Mouse (Mus musculus) lung, embryonic 16.5 days (tissue): ENCODE measurements around the gene Eps8l1. TPM values are rescaled to one million over a fixed set of nuclear protein-coding genes. Genes with fewer than 3 reads are reported as not detected.

Source experiments
- ATAC-seq: fragments of 200-750 bp; cut with Nextera tagmentation; 2 replicates; pipeline ENCODE4 v1.8.0; 2017; ENCODE audit warnings: low read depth, mild to moderate bottlenecking, moderate library complexity
- H3K27ac ChIP-seq: fragments of 300-500 bp; sonication (generic); 2 replicates; pipeline ENCODE4 v1.5.1; 2014; ENCODE audit warnings: mild to moderate bottlenecking, control low read depth, low read length
- H3K27me3 ChIP-seq: fragments of 300-500 bp; sonication (generic); 2 replicates; pipeline ENCODE4 v1.6.1; 2014; ENCODE audit warnings: low read depth, low read length, mixed read lengths; ENCODE audit not compliant: control insufficient read depth, insufficient read depth
- H3K36me3 ChIP-seq: fragments of 300-500 bp; sonication (generic); 2 replicates; pipeline ENCODE4 v1.6.1; 2014; ENCODE audit warnings: low read length; ENCODE audit not compliant: control insufficient read depth, insufficient read depth
- H3K4me1 ChIP-seq: fragments of 300-500 bp; sonication (generic); replicated peaks from 2 replicates; pipeline ENCODE4 v1.6.1; 2014; ENCODE audit warnings: low read length, mixed read lengths; ENCODE audit not compliant: control insufficient read depth, insufficient read depth
- H3K4me2 ChIP-seq: fragments of 300-500 bp; sonication (generic); 2 replicates; pipeline ENCODE4 v1.6.1; 2014; ENCODE audit warnings: low read depth, low read length, control low read depth
- H3K4me3 ChIP-seq: fragments of 300-500 bp; sonication (generic); 2 replicates; pipeline ENCODE4 v1.5.1; 2014; ENCODE audit warnings: mild to moderate bottlenecking, low read length, control low read depth
- H3K9ac ChIP-seq: fragments of 300-500 bp; sonication (generic); 2 replicates; pipeline ENCODE4 v1.6.1; 2014; ENCODE audit warnings: low read length, control low read depth
- H3K9me3 ChIP-seq: fragments of 300-500 bp; sonication (generic); 2 replicates; pipeline ENCODE4 v1.6.1; 2016; ENCODE audit warnings: low read length; ENCODE audit not compliant: control insufficient read depth
- WGBS: fragments of 180-500 bp; shearing (Covaris S2); extraction: QIAGEN DNeasy Blood & Tissue Kit; methylation state at CpG from one replicate; pipeline ENCODE4 v1.1.7; 2014; 5-methylcytosine and 5-hydroxymethylcytosine counted together
- polyA plus RNA-seq: library from polyadenylated mRNA; unstranded; fragments of >200 nt; fragmentation: Nextera tagmentation; extraction: Ambion mirVana; gene quantifications from 2 replicates; pipeline ENCODE4 v1.2.1, GENCODE M21; 2015

Eps8l1 gene
- polyA plus RNA-seq, 1 experiment from 2014 or later = 21.3 TPM

GRCm38 (mm10) chr7:4503100-4503499 lies 42.6 kb downstream of the Eps8l1 start:
- 76% methylated on average over 4 of the region's 4 CpGs for WGBS
- H3K9ac ChIP-seq = no peak overlapping the region

GRCm38 (mm10) chr7:4503858-4504257 lies 43.4 kb downstream of the Eps8l1 start:
- Histone ChIP-seq H3K4me1 (peaks cover 17% of the 10 kb centered on the region), H3K27ac (no peak overlapping the region), H3K27me3 (no peaks in the 10 kb centered on the region), H3K36me3 (no peaks in the 10 kb centered on the region), H3K9ac (no peak overlapping the region), H3K4me2 (no peak overlapping the region), H3K9me3 (no peaks in the 10 kb centered on the region), H3K4me3 (no peak overlapping the region)
- 79% methylated on average over 5 of the region's 5 CpGs for WGBS
- no peak for ATAC-seq

More at GRCm38 (mm10) chr7:4503100-4503499, 42.6 kb downstream of the Eps8l1 start:
- ATAC-seq = no peak
- Histone ChIP-seq H3K4me3 (no peak overlapping the region), H3K27me3 (no peaks in the 10 kb centered on the region), H3K27ac (no peak overlapping the region), H3K9me3 (no peaks in the 10 kb centered on the region), H3K36me3 (no peaks in the 10 kb centered on the region), H3K4me2 (no peak overlapping the region), H3K4me1 (peaks cover 24% of the 10 kb centered on the region)

- no peak overlapping the region for H3K27ac ChIP-seq
- ATAC-seq = no peak
- no peak overlapping the region for H3K9ac ChIP-seq
- H3K4me3 ChIP-seq = no peak overlapping the region
- no peaks in the 10 kb centered on the region for H3K36me3 ChIP-seq
- 47% methylated on average over 11 of the region's 11 CpGs for WGBS
- H3K9me3 ChIP-seq = no peaks in the 10 kb centered on the region
- no peak overlapping the region for H3K4me2 ChIP-seq
- no peaks in the 10 kb centered on the region for H3K27me3 ChIP-seq
- H3K4me1 ChIP-seq = peaks cover 14% of the 10 kb centered on the region
These were observed 44.4 kb downstream of the Eps8l1 start for GRCm38 (mm10) chr7:4504646-4505435.

- Histone ChIP-seq H3K27ac (no peak overlapping the region), H3K4me2 (no peak overlapping the region), H3K4me1 (peaks cover 15% of the 10 kb centered on the region), H3K36me3 (no peaks in the 10 kb centered on the region), H3K27me3 (no peaks in the 10 kb centered on the region), H3K4me3 (no peak overlapping the region), H3K9me3 (no peaks in the 10 kb centered on the region), H3K9ac (no peak overlapping the region)
- ATAC-seq = no peak
- WGBS = 55% methylated on average over 3 of the region's 4 CpGs
These were observed 46.7 kb downstream of the Eps8l1 start for GRCm38 (mm10) chr7:4507220-4507619.

GRCm38 (mm10) chr7:4508062-4508738 lies 47.7 kb downstream of the Eps8l1 start:
- WGBS = 72% methylated on average over 12 of the region's 32 CpGs
- H3K27me3 ChIP-seq = no peaks in the 10 kb centered on the region
- no peaks in the 10 kb centered on the region for H3K36me3 ChIP-seq
- no peaks in the 10 kb centered on the region for H3K9me3 ChIP-seq
- ATAC-seq = no peak
- H3K27ac ChIP-seq = no peak overlapping the region
- no peak overlapping the region for H3K4me3 ChIP-seq
- H3K4me2 ChIP-seq = no peak overlapping the region
- H3K9ac ChIP-seq = no peak overlapping the region
- peaks cover 12% of the 10 kb centered on the region for H3K4me1 ChIP-seq

GRCm38 (mm10) chr7:4508739-4509116 lies 48.3 kb downstream of the Eps8l1 start:
- WGBS = 82% methylated on average over 8 of the region's 8 CpGs
- H3K4me2 ChIP-seq = no peak overlapping the region

GRCm38 (mm10) chr7:4509863-4510608 lies 49.6 kb downstream of the Eps8l1 start:
- peak overlapping the region; percentile 47 for H3K4me2 ChIP-seq
- H3K9me3 ChIP-seq = no peaks in the 10 kb centered on the region
- peak overlapping the region; percentile 49 for H3K9ac ChIP-seq
- peaks cover 15% of the 10 kb centered on the region for H3K4me1 ChIP-seq
- no peaks in the 10 kb centered on the region for H3K36me3 ChIP-seq
- ATAC-seq = peak; percentile 93
- peak overlapping the region; percentile 9; the same call in 1 of the 2 replicates for H3K4me3 ChIP-seq
- no peaks in the 10 kb centered on the region for H3K27me3 ChIP-seq
- peak overlapping the region; percentile 74 for H3K27ac ChIP-seq
- WGBS = 12% methylated on average over 24 of the region's 24 CpGs

More at GRCm38 (mm10) chr7:4508739-4509116, 48.3 kb downstream of the Eps8l1 start:
- H3K9ac ChIP-seq = no peak overlapping the region
- no peaks in the 10 kb centered on the region for H3K9me3 ChIP-seq
- peaks cover 12% of the 10 kb centered on the region for H3K4me1 ChIP-seq
- H3K36me3 ChIP-seq = no peaks in the 10 kb centered on the region
- no peaks in the 10 kb centered on the region for H3K27me3 ChIP-seq
- no peak overlapping the region for H3K27ac ChIP-seq
- H3K4me3 ChIP-seq = no peak overlapping the region
- no peak for ATAC-seq

GRCm38 (mm10) chr7:4511489-4512224 lies 51.2 kb downstream of the Eps8l1 start:
- H3K9ac ChIP-seq = no peak overlapping the region
- H3K4me2 ChIP-seq = no peak overlapping the region
- 0 out of 2 replicates have a peak overlapping the region, but pooled peaks have one; percentile 43 for H3K27ac ChIP-seq
- peaks cover 21% of the 10 kb centered on the region for H3K4me1 ChIP-seq
- ATAC-seq = no peak
- no peaks in the 10 kb centered on the region for H3K9me3 ChIP-seq
- WGBS = 47% methylated on average over 8 of the region's 8 CpGs
- H3K4me3 ChIP-seq = no peak overlapping the region
- H3K27me3 ChIP-seq = no peaks in the 10 kb centered on the region
- no peaks in the 10 kb centered on the region for H3K36me3 ChIP-seq
